Mouse (Mus musculus): ENCODE measurements at regions not wholly inside any gene's neighbourhood (a gene's known extent, or its start where the extent isn't known, plus 50 kb on each side); places are given as distances from the start of the nearest gene placed in this dataset.

DNA sequence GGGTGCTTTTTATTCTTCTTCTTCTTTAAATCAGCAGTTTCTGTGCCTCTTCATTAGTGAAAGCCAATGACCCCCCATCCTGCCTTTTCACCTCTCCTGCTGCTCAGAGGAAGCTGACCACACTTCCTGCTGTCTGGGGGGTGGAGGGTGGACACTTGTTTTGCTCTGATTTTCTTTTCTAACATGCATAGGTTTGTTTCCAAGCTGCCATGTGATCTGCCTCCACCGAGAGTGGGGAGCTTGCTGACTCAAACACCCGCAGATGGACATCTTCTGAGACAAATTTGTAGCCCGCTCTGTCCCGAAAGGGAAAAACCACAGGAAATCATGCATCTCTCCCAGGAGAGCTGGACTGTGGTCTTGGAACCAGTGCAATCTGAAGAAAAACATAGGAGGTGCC, 141.3 kb downstream of the Gm826 start:
- no peak for DNase-seq (ENCODE audit: low read depth, low spot score)

DNA sequence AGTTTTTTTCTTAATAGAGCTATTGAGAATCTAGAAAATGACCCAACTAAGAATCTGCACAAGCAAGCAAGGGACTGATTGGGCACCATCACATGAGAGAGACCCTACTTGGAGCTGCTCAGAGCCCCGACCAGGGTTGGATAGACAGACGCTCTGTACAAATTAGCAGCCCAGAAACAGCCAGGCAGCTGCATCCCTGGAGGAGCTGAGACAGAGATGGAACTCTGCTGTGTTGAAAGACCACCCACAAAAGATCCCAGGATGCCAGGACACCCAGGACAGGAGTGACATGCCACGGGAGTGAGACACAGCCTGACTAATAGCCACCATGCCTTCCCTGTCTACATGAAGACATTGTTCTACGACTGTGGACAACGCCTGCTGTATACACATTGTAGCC, 147.9 kb downstream of the Gm826 start:
- DNase-seq (ENCODE audit: low read depth, low spot score) = no peak

DNA sequence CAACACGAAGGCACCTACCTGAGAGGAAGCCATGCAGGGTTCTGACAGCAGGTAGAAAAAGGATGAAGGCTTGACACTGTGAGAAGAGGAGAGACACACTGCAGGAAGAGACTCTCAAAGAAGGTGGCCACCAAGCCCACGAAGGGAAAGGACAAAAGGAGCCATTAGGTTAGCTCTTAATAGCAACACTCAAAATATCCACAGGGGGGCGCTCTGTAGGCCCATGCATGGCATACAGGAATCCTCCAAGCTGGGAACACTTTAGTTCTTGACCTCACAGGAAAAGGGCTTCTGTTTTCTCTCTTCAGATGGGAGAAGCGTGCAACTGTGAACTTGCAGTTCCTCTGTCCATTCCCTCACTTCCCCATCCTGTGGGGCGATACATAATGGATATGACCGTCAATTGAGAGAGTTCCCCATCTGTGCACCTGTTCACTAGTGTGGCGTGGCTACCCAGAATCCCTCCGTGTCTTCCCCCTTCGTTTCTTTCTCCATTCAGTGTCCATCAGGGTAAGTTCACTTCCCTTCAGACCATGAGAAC, 162.9 kb downstream of the Gm826 start:
- DNase-seq (ENCODE audit: low read depth, low spot score) = no peak

DNA sequence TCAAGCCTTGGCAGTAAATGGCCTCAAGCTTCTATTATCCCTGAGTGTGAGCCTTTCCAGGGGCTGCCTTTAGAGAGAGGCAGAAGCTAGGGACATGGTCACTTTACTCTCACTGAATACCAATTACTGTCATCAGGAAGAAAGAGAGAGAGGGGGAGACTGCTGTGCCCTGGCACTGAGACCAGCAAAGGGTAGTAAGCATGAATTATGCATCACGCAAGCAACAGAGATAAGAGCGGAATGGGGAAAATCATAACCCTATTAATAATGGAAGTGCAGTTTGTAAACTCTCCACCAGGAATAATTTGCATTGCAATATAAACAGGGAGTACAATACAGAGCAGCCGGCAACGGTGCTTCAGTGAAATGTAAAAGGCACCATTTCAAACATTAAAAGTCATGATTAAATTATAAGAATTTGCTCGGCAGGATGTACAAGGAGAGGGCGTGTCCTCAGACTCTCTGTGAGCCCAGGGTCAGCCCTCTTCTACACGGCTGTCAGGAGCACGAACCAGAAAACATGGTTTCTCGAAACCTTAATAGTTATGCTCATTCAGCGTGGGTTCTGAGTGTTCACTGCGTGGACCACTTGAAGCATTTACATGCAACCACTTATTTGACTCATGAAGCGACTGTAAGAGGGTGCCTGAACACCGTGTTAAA, 175.2 kb downstream of the Gm826 start:
- DNase-seq (ENCODE audit: low read depth, low spot score) = no peak

DNA sequence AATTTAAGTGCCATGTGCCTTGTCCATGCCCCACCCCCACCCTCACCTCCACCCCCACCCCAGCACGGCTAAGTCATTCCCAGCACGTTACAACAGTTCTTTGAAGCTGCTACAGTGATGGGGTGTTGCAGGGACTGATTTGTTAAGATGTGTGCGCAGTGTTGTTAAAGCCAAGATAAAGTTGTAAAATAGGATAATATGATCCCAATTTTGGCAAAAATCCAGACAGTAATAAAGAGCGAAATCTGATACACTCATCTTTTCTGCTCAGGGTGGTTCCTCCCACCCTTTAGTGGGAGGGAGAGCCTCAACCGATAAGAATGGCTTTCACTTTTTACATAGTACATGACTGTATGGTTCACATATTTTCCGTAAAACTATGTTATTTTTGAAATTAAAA, 180.2 kb downstream of the Gm826 start:
- DNase-seq (ENCODE audit: low read depth, low spot score) = no peak

DNA sequence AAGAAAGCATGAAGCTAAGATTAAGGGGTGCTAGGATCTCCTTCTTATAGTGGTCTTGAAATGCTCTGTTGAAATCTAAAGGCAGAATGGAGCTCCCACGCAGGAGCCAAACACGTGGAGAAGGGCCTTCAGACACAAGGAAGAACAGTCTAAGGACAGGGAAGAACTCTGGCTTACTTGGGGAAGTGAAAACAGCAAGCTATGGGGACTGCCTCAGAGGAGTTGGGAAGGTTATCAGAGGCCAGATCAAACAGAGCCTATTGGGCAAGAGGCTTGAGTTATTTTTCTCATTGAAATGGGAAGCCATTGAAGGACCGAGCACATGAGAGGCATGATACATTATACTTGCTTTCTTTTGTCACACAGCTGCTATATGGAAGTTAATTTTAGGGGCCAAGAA, 181.9 kb downstream of the Gm826 start:
- no peak for DNase-seq (ENCODE audit: low read depth, low spot score)

DNA sequence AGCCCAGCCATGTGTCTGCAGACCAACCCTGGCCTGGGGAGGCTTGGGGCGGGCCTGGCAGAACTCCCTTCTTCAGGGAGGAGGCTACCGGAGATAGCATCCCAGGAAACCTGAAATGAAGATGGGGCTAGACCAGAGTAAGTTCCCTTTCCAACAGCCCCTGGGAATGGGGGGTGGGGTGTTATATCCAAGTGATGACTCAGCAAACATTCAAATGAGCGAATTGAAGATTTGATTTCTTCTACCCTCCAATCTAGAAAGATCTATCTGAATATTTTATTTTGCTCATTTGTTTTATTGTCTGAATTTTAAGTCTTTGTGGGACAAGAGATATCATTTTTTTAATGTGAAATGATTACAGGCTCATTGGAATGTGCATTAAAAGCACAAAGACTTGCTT, 185.0 kb downstream of the Gm826 start:
- no peak for DNase-seq (ENCODE audit: low read depth, low spot score)

DNA sequence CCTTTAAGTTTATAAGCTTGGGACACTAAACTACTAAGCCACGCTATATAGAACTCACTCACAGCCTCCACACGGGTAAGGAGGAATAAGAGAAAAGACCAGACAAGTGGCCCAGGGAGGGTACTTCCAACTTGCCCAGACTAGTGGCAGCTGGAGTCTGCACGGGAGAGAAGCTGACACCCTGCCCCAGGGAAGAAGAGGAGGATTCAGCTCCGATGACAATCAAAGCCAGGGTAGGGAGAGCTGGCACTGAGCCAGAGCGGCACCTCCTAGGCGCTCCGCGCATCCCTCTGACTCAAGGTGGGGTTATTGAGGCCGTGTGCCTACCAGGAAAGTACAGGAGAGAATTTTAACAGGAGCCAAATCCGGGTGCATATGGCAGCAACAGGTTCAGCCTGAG, 185.4 kb downstream of the Gm826 start:
- DNase-seq (ENCODE audit: low read depth, low spot score) = no peak

DNA sequence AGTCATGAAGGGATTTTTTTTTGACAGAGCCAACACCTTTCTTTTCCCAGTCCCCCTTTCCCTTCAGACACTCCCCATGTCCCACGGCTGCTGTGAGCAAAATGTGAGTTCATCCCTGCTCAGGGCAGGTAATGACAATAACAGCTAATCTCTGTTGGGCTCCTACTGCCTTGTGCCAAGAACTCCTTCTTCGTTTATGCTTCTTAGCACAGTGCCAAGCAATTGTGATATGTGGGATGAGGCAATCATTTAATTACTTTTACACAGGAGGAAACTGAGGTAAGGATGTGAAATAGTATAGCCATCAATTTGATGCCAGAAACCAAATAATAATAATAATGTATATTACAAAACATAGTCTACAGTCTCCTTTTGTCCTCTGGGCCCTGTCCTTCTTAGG, 185.9 kb downstream of the Gm826 start:
- DNase-seq (ENCODE audit: low read depth, low spot score) = no peak

DNA sequence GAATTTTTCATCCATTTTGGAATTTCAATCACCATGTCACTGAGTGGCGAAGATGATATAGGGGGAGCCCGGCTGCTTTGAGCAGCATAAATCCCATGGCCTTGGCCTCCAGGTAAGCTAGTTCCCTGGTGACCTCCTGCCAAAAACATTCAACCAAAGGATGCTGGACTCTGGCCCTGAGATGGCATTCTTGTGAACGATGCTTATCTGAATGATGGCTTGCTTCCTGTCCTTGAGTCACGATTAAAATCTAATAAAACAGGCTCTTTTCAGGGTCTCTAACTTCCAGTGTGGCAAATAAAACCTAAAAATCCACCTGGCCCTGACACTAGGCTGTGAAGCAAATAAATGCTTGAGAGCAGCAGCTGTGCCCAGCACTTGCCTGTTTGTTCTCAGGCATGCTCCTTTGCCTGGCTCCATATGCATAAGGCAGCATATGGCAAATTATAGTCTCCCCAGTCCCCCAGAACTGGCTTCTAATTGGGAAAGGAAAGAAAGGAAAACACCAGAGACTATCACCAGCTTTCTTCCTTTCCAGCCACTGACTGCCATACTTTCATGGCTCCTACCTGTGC, 193.7 kb downstream of the Gm826 start:
- DNase-seq (ENCODE audit: low read depth, low spot score) = no peak

DNA sequence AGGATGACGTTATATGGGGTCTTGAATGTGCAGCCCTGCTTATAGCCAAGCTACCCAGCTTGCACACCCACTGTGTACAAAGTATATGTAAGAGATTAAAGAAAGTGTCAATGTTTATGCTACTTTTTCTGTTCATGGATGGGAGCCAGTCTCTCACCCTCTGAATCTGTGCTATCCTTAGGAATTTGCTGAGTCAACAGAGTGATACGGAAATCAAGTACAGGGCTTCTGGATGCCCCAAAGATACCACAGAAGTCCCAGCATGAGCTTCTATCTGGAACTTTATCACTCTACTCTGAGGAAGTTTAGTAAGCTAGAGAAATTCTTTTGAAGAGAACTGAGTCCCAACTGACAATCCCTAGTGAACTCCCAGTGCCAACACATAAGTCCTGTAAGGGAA, 195.9 kb downstream of the Gm826 start:
- DNase-seq (ENCODE audit: low read depth, low spot score) = no peak

DNA sequence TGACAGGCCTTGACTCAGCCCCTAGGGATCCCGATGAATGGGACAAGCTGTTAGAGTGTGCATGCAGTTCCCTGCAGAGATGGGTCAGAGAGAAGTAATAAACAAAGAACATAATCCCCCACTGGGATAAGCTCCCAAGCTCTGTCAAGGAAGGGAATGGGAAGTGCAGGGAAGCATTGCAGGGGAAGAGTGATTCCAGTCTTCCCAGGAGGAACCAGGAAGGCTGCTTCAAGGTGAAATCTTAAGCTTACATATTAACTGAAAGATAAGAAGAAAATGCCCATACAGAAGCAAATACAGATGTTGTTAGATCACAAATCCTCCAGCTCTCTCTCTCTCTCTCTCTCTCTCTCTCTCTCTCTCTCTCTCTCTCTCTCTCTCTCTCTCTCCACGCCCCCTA, 202.2 kb downstream of the Gm826 start:
- no peak for DNase-seq (ENCODE audit: low read depth, low spot score)

DNA sequence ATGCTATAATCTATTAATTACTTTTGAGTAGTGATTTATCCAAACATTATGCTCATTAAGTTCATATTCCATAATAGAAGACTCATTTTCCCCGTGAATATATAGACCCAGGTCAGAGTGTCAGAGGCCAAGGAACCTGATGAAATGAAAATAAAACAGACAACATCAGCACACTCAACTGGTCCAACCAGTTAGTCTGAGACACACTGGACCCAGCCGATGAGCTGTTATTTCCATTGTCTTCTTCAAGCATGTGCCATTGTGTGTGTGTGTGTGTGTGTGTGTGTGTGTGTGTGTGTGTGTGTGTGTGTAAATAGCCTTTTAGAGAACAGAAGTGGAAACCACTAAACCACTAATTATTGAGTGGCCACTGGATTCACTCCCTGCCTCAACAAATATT, 202.6 kb downstream of the Gm826 start:
- no peak for DNase-seq (ENCODE audit: low read depth, low spot score)

DNA sequence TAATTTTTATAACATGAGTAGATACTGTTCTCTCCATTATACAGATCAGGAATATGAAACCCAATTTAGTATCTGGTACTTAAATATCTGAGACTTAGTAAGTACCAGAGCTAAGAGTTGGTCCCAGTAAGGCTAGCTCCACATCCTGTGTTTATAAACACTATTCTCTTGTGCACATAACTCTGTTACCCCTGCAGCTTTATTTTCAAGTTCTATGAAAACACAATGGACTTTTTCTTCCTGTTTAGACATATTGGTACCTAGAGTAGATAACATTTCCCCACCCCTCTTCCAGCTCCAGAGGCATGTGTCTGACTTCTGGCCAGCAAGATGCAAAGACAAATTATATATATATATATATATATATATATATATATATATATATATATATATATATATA, 216.8 kb downstream of the Gm826 start:
- no peak for DNase-seq (ENCODE audit: low read depth, low spot score)

DNA sequence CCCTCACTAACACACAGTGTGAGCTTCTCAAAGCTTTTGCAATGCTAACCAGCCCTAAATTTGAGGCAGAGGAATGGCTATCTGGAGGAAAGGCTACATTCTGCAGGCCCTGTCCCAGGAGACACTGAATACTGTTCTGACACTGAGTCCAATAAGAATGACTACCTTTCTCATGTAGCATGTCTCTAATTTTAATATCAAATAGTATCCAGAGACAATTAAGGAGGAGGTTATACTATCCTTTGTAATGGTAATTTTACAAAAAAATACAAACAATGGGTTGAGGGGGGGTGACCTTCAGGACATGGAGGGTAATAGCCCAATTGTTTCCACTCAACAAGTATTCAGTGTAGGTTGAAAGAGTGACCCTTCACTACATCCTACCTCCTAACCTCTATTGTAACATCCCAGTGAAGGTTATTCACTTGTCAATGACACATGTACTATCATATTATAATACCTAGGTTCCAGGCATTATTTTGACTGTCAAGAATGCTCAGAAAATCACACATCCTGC, 222.7 kb downstream of the Gm826 start:
- no peak for DNase-seq (ENCODE audit: low read depth, low spot score)

DNA sequence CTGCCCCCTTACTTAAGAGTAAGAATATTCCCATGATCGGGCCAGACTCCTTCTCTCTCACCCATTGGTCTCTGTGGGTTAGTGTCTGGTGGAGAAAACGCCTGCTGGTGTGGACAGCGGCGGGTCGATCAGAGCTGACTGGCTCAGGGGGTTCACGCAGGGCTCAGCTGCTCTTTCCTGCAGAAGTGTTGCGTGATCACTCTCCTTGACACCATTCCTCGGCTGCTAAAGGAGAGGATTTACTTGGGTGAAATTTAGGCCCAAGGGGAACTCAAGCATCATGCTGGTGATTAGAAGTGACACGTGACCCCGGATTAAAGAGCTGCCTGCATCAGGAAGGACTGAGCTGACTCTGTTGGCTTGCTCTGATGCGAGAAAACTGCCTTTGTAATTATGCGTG, 240.9 kb downstream of the Gm826 start:
- DNase-seq (ENCODE audit: low read depth, low spot score) = peak; percentile 19

DNA sequence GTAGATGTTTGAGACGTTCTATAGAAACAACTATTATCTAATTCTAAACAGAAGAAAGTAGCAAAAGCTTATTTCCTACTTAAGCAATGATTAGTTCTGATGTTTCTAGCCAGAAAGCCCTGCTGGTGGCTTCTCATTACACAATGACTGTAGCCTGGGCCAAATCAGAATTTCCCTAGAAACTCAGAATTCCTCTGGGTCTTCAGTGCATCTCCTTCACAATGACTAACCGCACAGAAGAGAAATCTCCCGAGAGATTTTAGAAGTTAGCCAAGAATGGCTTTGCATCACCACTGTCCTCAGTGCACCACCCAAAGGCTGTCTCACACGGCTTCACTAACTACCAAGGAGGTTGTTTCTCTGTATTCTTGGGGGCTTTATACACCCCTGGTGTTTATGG, 248.0 kb downstream of the Gm826 start:
- DNase-seq (ENCODE audit: low read depth, low spot score) = no peak

DNA sequence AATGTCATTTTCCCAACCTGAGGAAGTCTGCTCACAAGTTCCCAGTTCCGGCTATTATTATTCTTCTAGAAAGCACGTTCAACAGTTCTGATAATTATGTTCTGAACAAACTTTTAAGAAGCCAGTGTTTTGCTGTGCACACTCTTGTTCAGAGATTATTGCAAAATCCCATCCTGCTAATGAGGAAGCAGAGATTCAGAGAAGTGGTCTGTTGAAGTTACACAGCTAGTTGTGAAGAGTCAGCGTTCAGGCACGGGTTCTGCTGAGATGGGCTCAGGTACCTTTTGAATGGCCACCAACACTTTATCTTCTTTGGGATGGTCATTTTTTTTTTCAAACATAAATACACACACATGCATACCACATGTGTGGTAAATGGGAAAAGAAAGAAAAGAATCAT, 250.3 kb downstream of the Gm826 start:
- DNase-seq (ENCODE audit: low read depth, low spot score) = no peak

DNA sequence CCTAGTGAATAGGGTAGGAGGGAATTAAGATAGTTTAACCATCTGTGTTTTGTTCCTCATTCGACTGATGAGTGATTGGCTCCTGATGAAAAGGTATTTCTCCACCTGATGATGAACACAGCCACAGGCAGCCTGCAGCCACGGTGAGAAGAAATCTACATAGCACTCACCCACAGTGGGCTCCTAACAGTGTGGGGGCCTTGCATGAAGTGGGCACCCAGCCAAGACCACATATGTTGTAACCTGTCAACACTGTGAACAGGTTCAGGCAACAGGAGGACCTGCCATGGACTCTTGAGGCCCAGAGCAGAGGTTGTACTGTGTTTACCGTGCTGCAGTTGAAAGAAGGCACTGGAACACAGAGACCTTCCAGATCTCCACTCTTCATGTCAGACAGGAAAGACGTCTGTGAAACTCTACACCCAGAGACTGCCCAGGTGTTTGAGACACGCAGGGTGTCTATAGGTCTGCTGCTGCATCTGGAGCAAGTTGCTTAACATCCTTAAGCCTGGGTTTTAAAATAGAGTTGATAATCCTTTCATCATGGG, 251.8 kb downstream of the Gm826 start:
- no peak for DNase-seq (ENCODE audit: low read depth, low spot score)

DNA sequence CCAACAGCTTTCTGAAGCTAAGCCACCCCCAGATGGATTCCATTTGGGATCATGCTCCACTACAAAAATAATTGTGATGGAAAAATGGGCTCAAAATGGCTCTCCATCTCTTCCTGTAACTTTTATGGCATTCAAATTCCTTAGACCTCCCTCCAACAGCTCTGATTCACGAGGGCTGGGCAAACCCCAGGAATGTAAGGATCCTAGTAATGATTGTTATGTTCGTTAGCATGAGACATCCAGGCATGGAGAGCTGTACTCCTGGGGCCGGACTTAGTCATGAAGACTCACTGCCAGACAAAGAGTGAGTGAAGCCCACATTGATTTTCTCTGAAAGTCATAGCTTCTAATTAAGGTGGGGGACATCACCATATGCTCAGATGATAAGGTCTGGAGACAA, 258.3 kb downstream of the Gm826 start:
- DNase-seq (ENCODE audit: low read depth, low spot score) = no peak

DNA sequence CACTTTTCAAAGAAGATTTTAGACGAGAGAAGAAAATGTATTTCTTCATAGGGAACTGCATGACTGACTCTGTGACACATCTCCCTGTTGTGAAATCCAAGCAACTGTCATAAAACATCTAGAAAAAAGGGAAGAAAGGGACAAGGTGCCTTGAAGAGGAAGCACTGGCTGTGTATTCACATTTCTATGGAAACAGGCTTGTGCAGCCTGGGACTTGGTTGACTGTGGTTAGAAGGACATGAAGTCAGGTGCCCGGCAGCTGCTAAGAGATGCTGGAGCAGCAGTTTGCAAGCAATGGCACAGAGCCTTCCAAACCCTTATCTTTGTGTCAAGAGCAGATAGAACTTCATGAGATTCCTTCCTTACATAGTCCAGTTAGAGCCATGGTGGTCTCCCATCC, 263.5 kb downstream of the Gm826 start:
- no peak for DNase-seq (ENCODE audit: low read depth, low spot score)

DNA sequence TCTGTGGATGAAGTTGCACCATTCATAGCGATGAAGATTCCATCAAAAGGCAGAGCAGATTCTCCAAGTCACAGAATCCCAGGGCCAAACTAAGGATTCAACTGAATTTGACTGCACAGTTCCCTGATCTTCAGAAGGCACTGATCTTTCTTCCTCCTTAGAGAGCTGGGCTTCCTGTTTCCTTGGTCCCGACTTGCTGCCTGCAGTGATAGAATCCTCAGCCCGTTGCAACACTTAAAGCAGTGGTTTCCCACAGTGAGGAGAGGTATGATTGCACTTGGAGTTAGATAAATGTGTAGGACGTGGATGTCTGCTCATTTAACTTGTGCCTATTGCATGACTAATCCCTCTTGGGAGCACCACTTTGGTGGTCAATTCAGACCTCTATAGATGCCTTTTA, 265.2 kb downstream of the Gm826 start:
- DNase-seq (ENCODE audit: low read depth, low spot score) = no peak

DNA sequence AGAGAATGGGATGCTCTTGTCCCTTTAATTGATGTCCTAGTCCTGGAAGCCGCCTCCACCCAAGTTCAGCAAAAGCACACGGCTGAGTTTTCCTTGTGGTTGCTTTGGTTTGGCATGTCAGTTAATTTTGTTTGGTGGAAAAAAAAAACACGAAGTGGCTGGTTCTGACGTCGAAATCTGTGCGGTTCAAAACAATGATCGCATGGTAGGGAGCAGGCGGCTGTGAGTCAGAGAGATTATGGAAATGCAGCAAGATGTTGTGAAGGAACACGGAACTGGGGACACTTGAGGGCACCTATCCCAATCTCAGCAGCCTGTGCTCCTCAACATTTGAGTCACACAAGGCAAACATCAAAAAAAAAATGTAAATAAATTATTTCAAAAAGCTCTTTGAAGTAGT, 266.1 kb downstream of the Gm826 start:
- DNase-seq (ENCODE audit: low read depth, low spot score) = no peak

Measured in retina, postnatal 7 days (tissue).